8 mouse cellular contexts compared by ENCODE assay signal in genomic region chr17:30612075-30612859, GRCm38 (mm10). TPM values are rescaled to one million over a fixed set of nuclear protein-coding genes. Genes with fewer than 3 reads are reported as not detected.
DNase-seq lines count a peak whose midpoint lies in the region; ATAC-seq and TF ChIP-seq lines count a peak whose summit lies in the region.

No protein-coding gene starts in this region.

- TF ChIP-seq CTCF in C2C12 (IDR thresholded peaks at IDR 0.05; ENCODE audit: control insufficient read depth, insufficient read depth, insufficient read length): peak; percentile 36
- no peak; the same call in 1 of the 2 replicates for TF ChIP-seq CTCF in kidney, postnatal 0 days (IDR thresholded peaks at IDR 0.05; ENCODE audit: low read depth)

- H3K4me3 ChIP-seq in C2C12 (ENCODE audit: insufficient read depth, poor library complexity, severe bottlenecking): peak overlapping the region; percentile 72
- H3K4me3 ChIP-seq in heart, embryonic 12.5 days: peak overlapping the region; percentile 92
- H3K4me3 ChIP-seq in kidney, postnatal 0 days (replicated peaks; ENCODE audit: low read depth, low read length): peak overlapping the region; percentile 74
- peak overlapping the region; percentile 66 for H3K4me3 ChIP-seq in liver, embryonic 11.5 days (ENCODE audit: low read depth, low read length)
- H3K4me3 ChIP-seq in stomach, embryonic 14.5 days (ENCODE audit: low read depth, low read length): peak overlapping the region; percentile 66

- peaks cover 49% of the 10 kb centered on the region for H3K79me2 ChIP-seq in C2C12 (ENCODE audit: control insufficient read depth, insufficient read depth)

- peak overlapping the region; percentile 92 for H3K27ac ChIP-seq in heart, embryonic 12.5 days (ENCODE audit: poor library complexity, severe bottlenecking)
- peak overlapping the region; percentile 91 for H3K27ac ChIP-seq in kidney, postnatal 0 days
- peak overlapping the region; percentile 78 for H3K27ac ChIP-seq in liver, embryonic 11.5 days (ENCODE audit: low read depth, low read length)
- H3K27ac ChIP-seq in stomach, embryonic 14.5 days (ENCODE audit: low read length): peak overlapping the region; percentile 77

- no peaks in the 10 kb centered on the region for H3K27me3 ChIP-seq in C2C12 (ENCODE audit: control insufficient read depth, insufficient read depth, insufficient read length)
- H3K27me3 ChIP-seq in heart, embryonic 12.5 days (replicated peaks): no peaks in the 10 kb centered on the region
- H3K27me3 ChIP-seq in kidney, postnatal 0 days (ENCODE audit: insufficient read depth, low read length): no peaks in the 10 kb centered on the region
- H3K27me3 ChIP-seq in liver, embryonic 11.5 days (replicated peaks; ENCODE audit: control insufficient read depth, insufficient read depth, low read length): no peaks in the 10 kb centered on the region
- H3K27me3 ChIP-seq in stomach, embryonic 14.5 days (ENCODE audit: control insufficient read depth, insufficient read depth, low read length): no peaks in the 10 kb centered on the region

- peaks cover 8% of the 10 kb centered on the region; the same call in 1 of the 2 replicates for H3K9me3 ChIP-seq in heart, embryonic 12.5 days (replicated peaks)
- H3K9me3 ChIP-seq in kidney, postnatal 0 days (replicated peaks; ENCODE audit: low read length): no peaks in the 10 kb centered on the region
- no peaks in the 10 kb centered on the region for H3K9me3 ChIP-seq in liver, embryonic 11.5 days (ENCODE audit: control insufficient read depth, low read length)
- H3K9me3 ChIP-seq in stomach, embryonic 14.5 days (ENCODE audit: control insufficient read depth, low read depth, low read length): no peaks in the 10 kb centered on the region

- H3K4me1 ChIP-seq in heart, embryonic 12.5 days (replicated peaks): peaks cover 32% of the 10 kb centered on the region
- peaks cover 20% of the 10 kb centered on the region for H3K4me1 ChIP-seq in kidney, postnatal 0 days (replicated peaks; ENCODE audit: insufficient read depth, low read length)
- H3K4me1 ChIP-seq in liver, embryonic 11.5 days (replicated peaks; ENCODE audit: control insufficient read depth, insufficient read depth, low read length): peaks cover 40% of the 10 kb centered on the region
- peaks cover 5% of the 10 kb centered on the region for H3K4me1 ChIP-seq in stomach, embryonic 14.5 days (ENCODE audit: control insufficient read depth, insufficient read depth, low read length)

- ATAC-seq in erythroid progenitor cell, adult 5-6 weeks (replicated peaks; ENCODE audit: low FRiP score, poor library complexity, severe bottlenecking): peak; percentile 86
- ATAC-seq in heart, embryonic 12.5 days (ENCODE audit: insufficient number of reproducible peaks, low FRiP score): peak; percentile 100
- ATAC-seq in kidney, postnatal 0 days (replicated peaks; ENCODE audit: low FRiP score, low read depth): peak; percentile 100
- ATAC-seq in liver, embryonic 11.5 days (replicated peaks; ENCODE audit: low FRiP score): peak; percentile 97
- peak; percentile 100 for ATAC-seq in stomach, embryonic 14.5 days (ENCODE audit: insufficient number of reproducible peaks, insufficient read depth, low FRiP score, low read depth)

- peak; percentile 88 for DNase-seq in brain, embryonic 18.5 days (ENCODE audit: low read depth, low spot score)
- DNase-seq in kidney, postnatal 0 days (ENCODE audit: low spot score): peak; percentile 98
- DNase-seq in liver, embryonic 11.5 days (ENCODE audit: low spot score): peak; percentile 97
- DNase-seq in naive thymus-derived CD4-positive, alpha-beta T cell, adult 2 months (ENCODE audit: low read depth): peak; percentile 92

- peaks cover 6% of the 10 kb centered on the region for H3K36me3 ChIP-seq in C2C12 (ENCODE audit: control insufficient read depth, insufficient read depth)
- H3K36me3 ChIP-seq in heart, embryonic 12.5 days: 0 out of 2 replicates have a peak, but pooled peaks cover 6% of the 10 kb centered on the region
- no peaks in the 10 kb centered on the region for H3K36me3 ChIP-seq in kidney, postnatal 0 days (ENCODE audit: insufficient read depth, low read length)
- H3K36me3 ChIP-seq in liver, embryonic 11.5 days (ENCODE audit: control insufficient read depth, insufficient read depth, low read length): no peaks in the 10 kb centered on the region
- H3K36me3 ChIP-seq in stomach, embryonic 14.5 days (ENCODE audit: control insufficient read depth, insufficient read depth, low read length): 0 out of 2 replicates have a peak, but pooled peaks cover 2% of the 10 kb centered on the region

- peak overlapping the region; percentile 64 for H3ac ChIP-seq in C2C12 (ENCODE audit: control insufficient read depth, insufficient read length, low read depth)

- peaks cover 36% of the 10 kb centered on the region for H3K79me3 ChIP-seq in C2C12 (ENCODE audit: low read depth)

- H3K4me2 ChIP-seq in heart, embryonic 12.5 days: peak overlapping the region; percentile 83
- H3K4me2 ChIP-seq in kidney, postnatal 0 days (ENCODE audit: low read length): peak overlapping the region; percentile 63
- peak overlapping the region; percentile 76 for H3K4me2 ChIP-seq in liver, embryonic 11.5 days
- peak overlapping the region; percentile 46 for H3K4me2 ChIP-seq in stomach, embryonic 14.5 days (replicated peaks; ENCODE audit: low read depth, low read length)

- peak overlapping the region; percentile 95 for H3K9ac ChIP-seq in heart, embryonic 12.5 days
- peak overlapping the region; percentile 88 for H3K9ac ChIP-seq in kidney, postnatal 0 days (ENCODE audit: low read depth, low read length)
- H3K9ac ChIP-seq in liver, embryonic 11.5 days (ENCODE audit: low read depth, low read length): peak overlapping the region; percentile 90
- H3K9ac ChIP-seq in stomach, embryonic 14.5 days (replicated peaks; ENCODE audit: low read depth, low read length): peak overlapping the region; percentile 77

- WGBS in heart, embryonic 12.5 days: under 1% methylated on average over 34 of the region's 34 CpGs
- 0% methylated on average over 34 of the region's 34 CpGs for WGBS in kidney, postnatal 0 days
- WGBS in liver, embryonic 11.5 days: 0% methylated on average over 34 of the region's 34 CpGs
- WGBS in stomach, embryonic 14.5 days: under 1% methylated on average over 34 of the region's 34 CpGs

TF ChIP-seq in C2C12, 6 proteins besides CTCF, POLR2A, EP300 and RAD21:
- TF ChIP-seq MAX (IDR thresholded peaks at IDR 0.05) (peak; percentile 54), FOSL1 (IDR thresholded peaks at IDR 0.05; ENCODE audit: insufficient read depth, low read length, poor library complexity, severe bottlenecking) (no peak), USF1 (IDR thresholded peaks at IDR 0.05; ENCODE audit: low read depth) (no peak), MYOD1 (IDR thresholded peaks at IDR 0.05; ENCODE audit: control insufficient read depth, insufficient read length, low read depth) (no peak), CEBPB (IDR thresholded peaks at IDR 0.05; ENCODE audit: low read depth) (no peak), MYOG (IDR thresholded peaks at IDR 0.05; ENCODE audit: control insufficient read depth, extremely low read depth, insufficient read length) (no peak)

RNA-seq across cellular contexts. Expression of gene Dnah8, which starts 11.9 kb away (rescaled TPM):
- polyA plus RNA-seq in C2C12 (2012; fragmentation: generic; extraction: Trizol): 0.32 TPM
- total RNA-seq in erythroid progenitor cell, adult 5-6 weeks (2015; ENCODE audit: low replicate concordance): 4.3 and 23.9 TPM in 2 replicates
- 6.1 and 6.3 TPM in 2 replicates for total RNA-seq in erythroid progenitor cell, adult 5-6 weeks (2017; ENCODE audit: low replicate concordance)
- polyA plus RNA-seq in heart, embryonic 12.5 days (2016; fragmentation: Nextera tagmentation; extraction: Ambion mirVana): 2.1 and 2.2 TPM in 2 replicates
- polyA plus RNA-seq in kidney, postnatal 0 days (2015; fragmentation: Nextera tagmentation; extraction: Ambion mirVana): 0.43 TPM in 2 replicates
- polyA plus RNA-seq in liver, embryonic 11.5 days (2014; fragmentation: Nextera tagmentation; extraction: Ambion mirVana): 4.4 and 4.7 TPM in 2 replicates
- 2.0 and 2.2 TPM in 2 replicates for polyA plus RNA-seq in stomach, embryonic 14.5 days (2014; fragmentation: Nextera tagmentation; extraction: Ambion mirVana)

RNA-seq across cellular contexts. Expression of gene Glo1, which starts 14.4 kb away (rescaled TPM):
- 122 TPM for polyA plus RNA-seq in C2C12 (2012; fragmentation: generic; extraction: Trizol)
- total RNA-seq in erythroid progenitor cell, adult 5-6 weeks (2015; ENCODE audit: low replicate concordance): 81.4 and 114 TPM in 2 replicates
- 95.2 and 103 TPM in 2 replicates for total RNA-seq in erythroid progenitor cell, adult 5-6 weeks (2017; ENCODE audit: low replicate concordance)
- polyA plus RNA-seq in heart, embryonic 12.5 days (2016; fragmentation: Nextera tagmentation; extraction: Ambion mirVana): 232 and 236 TPM in 2 replicates
- polyA plus RNA-seq in kidney, postnatal 0 days (2015; fragmentation: Nextera tagmentation; extraction: Ambion mirVana): 247 and 249 TPM in 2 replicates
- 310 and 314 TPM in 2 replicates for polyA plus RNA-seq in liver, embryonic 11.5 days (2014; fragmentation: Nextera tagmentation; extraction: Ambion mirVana)
- 240 and 244 TPM in 2 replicates for polyA plus RNA-seq in stomach, embryonic 14.5 days (2014; fragmentation: Nextera tagmentation; extraction: Ambion mirVana)

RNA-seq across cellular contexts. Expression of gene Btbd9, which starts 36.0 kb away (rescaled TPM):
- 15.3 TPM for polyA plus RNA-seq in C2C12 (2012; fragmentation: generic; extraction: Trizol)
- total RNA-seq in erythroid progenitor cell, adult 5-6 weeks (2015; ENCODE audit: low replicate concordance): 8.8 and 14.1 TPM in 2 replicates
- total RNA-seq in erythroid progenitor cell, adult 5-6 weeks (2017; ENCODE audit: low replicate concordance): 4.6 and 7.7 TPM in 2 replicates
- 41.3 and 42.0 TPM in 2 replicates for polyA plus RNA-seq in heart, embryonic 12.5 days (2016; fragmentation: Nextera tagmentation; extraction: Ambion mirVana)
- 41.1 and 51.4 TPM in 2 replicates for polyA plus RNA-seq in kidney, postnatal 0 days (2015; fragmentation: Nextera tagmentation; extraction: Ambion mirVana)
- polyA plus RNA-seq in liver, embryonic 11.5 days (2014; fragmentation: Nextera tagmentation; extraction: Ambion mirVana): 28.6 and 33.4 TPM in 2 replicates
- 63.1 and 63.3 TPM in 2 replicates for polyA plus RNA-seq in stomach, embryonic 14.5 days (2014; fragmentation: Nextera tagmentation; extraction: Ambion mirVana)

Comparison
In these comparisons a context has a peak if more than half of its experiments do, and no peak if none do; other contexts are left out.
1. Peak in every context shown above with its lines: DNase-seq, ATAC-seq, H3K4me3 ChIP-seq and H3K27ac ChIP-seq.